Mouse (Mus musculus) stomach, postnatal 0 days (tissue): ENCODE results near the gene Rgl2.

Experiments used
- CTCF ChIP-seq: IDR thresholded peaks from 2 replicates; pipeline ENCODE4 v1.5.1; 2016; ENCODE audit warnings: antibody characterized with exemption, low read depth, mild to moderate bottlenecking, moderate library complexity
- EP300 ChIP-seq: optimal IDR thresholded peaks from 2 replicates; pipeline ENCODE3; 2016; ENCODE audit warnings: antibody characterized with exemption

- TF ChIP-seq CTCF (no peak), EP300 (no peak)
These were observed 6.2 kb downstream of the Rgl2 start for GRCm38 (mm10) chr17:33935422-33936055.
